Mouse (Mus musculus): ENCODE results near the gene Kcnj10. TPM values are rescaled to one million over a fixed set of nuclear protein-coding genes. Genes with fewer than 3 reads are reported as not detected.

Gene Kcnj10
- polyA plus RNA-seq, 3 experiments from 2014 or later = 0.12 TPM; not detected in 2

GRCm38 (mm10) chr1:172312768-172313561 lies 28.0 kb upstream of the Kcnj10 start:
- ATAC-seq = no peak

- no peak for ATAC-seq
Measured at GRCm38 (mm10) chr1:172313613-172314411, 27.2 kb upstream of the Kcnj10 start.

- ATAC-seq = no peak
Measured at GRCm38 (mm10) chr1:172314911-172315310, 26.1 kb upstream of the Kcnj10 start.

- no peak for ATAC-seq
Measured at GRCm38 (mm10) chr1:172317431-172317830, 23.6 kb upstream of the Kcnj10 start.

GRCm38 (mm10) chr1:172317946-172318345 lies 23.1 kb upstream of the Kcnj10 start:
- no peak for ATAC-seq

GRCm38 (mm10) chr1:172318424-172319035 lies 22.5 kb upstream of the Kcnj10 start:
- no peak for ATAC-seq

GRCm38 (mm10) chr1:172319346-172319745 lies 21.7 kb upstream of the Kcnj10 start:
- no peak for ATAC-seq

GRCm38 (mm10) chr1:172319921-172320411 lies 21.0 kb upstream of the Kcnj10 start:
- no peak for ATAC-seq

- ATAC-seq = no peak
Measured at GRCm38 (mm10) chr1:172322725-172323124, 18.3 kb upstream of the Kcnj10 start.

- no peak for ATAC-seq
Measured at GRCm38 (mm10) chr1:172323298-172323697, 17.7 kb upstream of the Kcnj10 start.

- ATAC-seq = no peak
Measured at GRCm38 (mm10) chr1:172323801-172324359, 17.1 kb upstream of the Kcnj10 start.

- peak; percentile 75 for ATAC-seq
Measured at GRCm38 (mm10) chr1:172324725-172325124, 16.3 kb upstream of the Kcnj10 start.

GRCm38 (mm10) chr1:172325680-172326535 lies 15.1 kb upstream of the Kcnj10 start:
- peak; percentile 74 for ATAC-seq

GRCm38 (mm10) chr1:172326684-172327083 lies 14.3 kb upstream of the Kcnj10 start:
- no peak for ATAC-seq

- ATAC-seq = no peak
Measured at GRCm38 (mm10) chr1:172327206-172328001, 13.6 kb upstream of the Kcnj10 start.

- no peak for ATAC-seq
Measured at GRCm38 (mm10) chr1:172328041-172328440, 13.0 kb upstream of the Kcnj10 start.

GRCm38 (mm10) chr1:172328461-172328860 lies 12.5 kb upstream of the Kcnj10 start:
- ATAC-seq = no peak

- no peak for ATAC-seq
Measured at GRCm38 (mm10) chr1:172329131-172329530, 11.9 kb upstream of the Kcnj10 start, which contains the start of gene Kcnj9. Gene Kcnj9 (minus strand): TSS chr1:172329318.

GRCm38 (mm10) chr1:172329616-172330015 lies 11.4 kb upstream of the Kcnj10 start:
- no peak for ATAC-seq

- ATAC-seq = no peak
Measured at GRCm38 (mm10) chr1:172331422-172331947, 9.5 kb upstream of the Kcnj10 start.

- no peak for ATAC-seq
Measured at GRCm38 (mm10) chr1:172332925-172333324, 8.1 kb upstream of the Kcnj10 start.
